ENCODE assay signal across 8 mouse cellular contexts in the genomic region with DNA sequence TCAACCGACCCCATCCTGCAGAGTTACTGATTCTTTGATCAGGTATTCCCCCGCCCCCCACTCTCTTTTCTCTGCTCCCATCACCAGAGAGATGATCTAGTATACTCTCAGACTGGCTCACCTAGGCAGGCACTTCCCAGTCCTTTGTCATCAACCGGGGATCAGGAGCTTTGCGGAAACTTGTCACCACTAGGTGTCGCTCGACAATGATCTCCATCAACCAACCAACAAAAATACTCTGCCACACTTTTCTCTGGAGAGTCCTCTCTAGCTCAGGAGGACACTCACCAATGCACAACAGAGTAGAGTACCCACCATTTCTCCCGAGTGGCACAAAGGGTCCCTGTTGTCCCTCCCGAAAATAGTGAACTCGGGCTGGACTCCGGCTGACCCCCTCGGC.
DNase-seq lines count a peak whose midpoint lies in the region; ATAC-seq and TF ChIP-seq lines count a peak whose summit lies in the region.

No protein-coding gene starts in this region.

- in situ Hi-C loops in Patski (cut with MboI; ENCODE audit: low pct_unique_long_range_greater_than_20kb), result loop anchor here (10.0 kb wide), 1 partner anchor 791 kb away; no protein-coding TSS in a partner anchor

- ATAC-seq in heart, embryonic 12.5 days (ENCODE audit: insufficient number of reproducible peaks, low FRiP score), result no peak
- ATAC-seq in Patski, result no peak
- peak; percentile 28; the same call in 1 of the 2 replicates for ATAC-seq in hindbrain, postnatal 0 days

- peak; percentile 1 to 17 for DNase-seq in heart, postnatal 10 days
- no peak for DNase-seq in Patski (ENCODE audit: low read depth, low spot score)
- peak; percentile 79 for DNase-seq in embryo, embryonic 10.5 days (ENCODE audit: low spot score)
- DNase-seq in hindbrain, postnatal 0 days (ENCODE audit: low spot score), result peak; percentile 80
- peak; percentile 62 for DNase-seq in limb, embryonic 10.5 days (ENCODE audit: low spot score)
- peak; percentile 52 for DNase-seq in right cerebral cortex, adult 18-20 months
- no peak for DNase-seq in thymus, adult 2 months

- H3K9me3 ChIP-seq in heart, embryonic 12.5 days (replicated peaks), result no peaks in the 10 kb centered on the region
- H3K9me3 ChIP-seq in hindbrain, postnatal 0 days (ENCODE audit: low read length), result no peaks in the 10 kb centered on the region
- H3K9me3 ChIP-seq in limb, embryonic 10.5 days (replicated peaks), result no peaks in the 10 kb centered on the region

- intact Hi-C loops in heart, postnatal 10 days (cut with DNase I), result no loop called here

- POLR2A ChIA-PET in Patski (lab: Charles Lee), result no interaction called here

- TF ChIP-seq POLR2A in thymus, adult 2 months (IDR thresholded peaks at IDR 0.05; ENCODE audit: control insufficient read depth, extremely low read depth, insufficient read depth, low read length, poor library complexity), result no peak

- H3K4me3 ChIP-seq in heart, embryonic 12.5 days, result no peak overlapping the region
- H3K4me3 ChIP-seq in hindbrain, postnatal 0 days (ENCODE audit: low read length), result no peak overlapping the region
- H3K4me3 ChIP-seq in limb, embryonic 10.5 days, result no peak overlapping the region
- no peak overlapping the region for H3K4me3 ChIP-seq in thymus, adult 2 months (ENCODE audit: control insufficient read depth, insufficient read depth, low read length)

- H3K27me3 ChIP-seq in heart, embryonic 12.5 days (replicated peaks), result no peaks in the 10 kb centered on the region
- no peaks in the 10 kb centered on the region for H3K27me3 ChIP-seq in Patski
- H3K27me3 ChIP-seq in hindbrain, postnatal 0 days (ENCODE audit: insufficient read depth, low read length), result no peaks in the 10 kb centered on the region
- no peaks in the 10 kb centered on the region for H3K27me3 ChIP-seq in limb, embryonic 10.5 days (ENCODE audit: low read depth, poor library complexity, severe bottlenecking)
- H3K27me3 ChIP-seq in thymus, adult 2 months (ENCODE audit: control insufficient read depth, insufficient read depth, low read length), result no peaks in the 10 kb centered on the region

- CTCF ChIA-PET in Patski (lab: Charles Lee), result interaction anchor here (1.2 to 1.4 kb wide), 2 partner anchors 8 to 9 kb away, joined by 3 to 4 read pairs; no protein-coding TSS in a partner anchor

- H3K36me3 ChIP-seq in heart, embryonic 12.5 days, result no peaks in the 10 kb centered on the region
- no peaks in the 10 kb centered on the region for H3K36me3 ChIP-seq in hindbrain, postnatal 0 days (ENCODE audit: insufficient read depth, low read length)
- no peaks in the 10 kb centered on the region for H3K36me3 ChIP-seq in limb, embryonic 10.5 days
- no peaks in the 10 kb centered on the region for H3K36me3 ChIP-seq in thymus, adult 2 months (ENCODE audit: control insufficient read depth, insufficient read depth, low read length)

- no peak overlapping the region for H3K4me2 ChIP-seq in heart, embryonic 12.5 days
- H3K4me2 ChIP-seq in hindbrain, postnatal 0 days (ENCODE audit: low read depth, low read length), result no peak overlapping the region

- no peak overlapping the region for H3K9ac ChIP-seq in heart, embryonic 12.5 days
- no peak overlapping the region for H3K9ac ChIP-seq in hindbrain, postnatal 0 days (replicated peaks; ENCODE audit: low read length)

- peak; percentile 58 for TF ChIP-seq CTCF in Patski (IDR thresholded peaks at IDR 0.05)
- TF ChIP-seq CTCF in hindbrain, postnatal 0 days (IDR thresholded peaks at IDR 0.05; ENCODE audit: low read depth), result peak; percentile 70
- no peak for TF ChIP-seq CTCF in thymus, adult 2 months (IDR thresholded peaks at IDR 0.05; ENCODE audit: borderline replicate concordance, control insufficient read depth, extremely low read depth, insufficient read depth, low read length, poor library complexity)

- H3K4me1 ChIP-seq in heart, embryonic 12.5 days (replicated peaks), result no peaks in the 10 kb centered on the region
- H3K4me1 ChIP-seq in hindbrain, postnatal 0 days (ENCODE audit: insufficient read depth, low read length), result no peaks in the 10 kb centered on the region
- H3K4me1 ChIP-seq in limb, embryonic 10.5 days, result no peaks in the 10 kb centered on the region
- H3K4me1 ChIP-seq in thymus, adult 2 months (replicated peaks; ENCODE audit: control insufficient read depth, insufficient read depth, low read length), result no peaks in the 10 kb centered on the region

- H3K27ac ChIP-seq in heart, embryonic 12.5 days (ENCODE audit: poor library complexity, severe bottlenecking), result no peak overlapping the region
- H3K27ac ChIP-seq in hindbrain, postnatal 0 days, result no peak overlapping the region
- no peak overlapping the region for H3K27ac ChIP-seq in limb, embryonic 10.5 days
- no peak overlapping the region for H3K27ac ChIP-seq in thymus, adult 2 months (ENCODE audit: control insufficient read depth, insufficient read depth, low read length)

- WGBS in heart, embryonic 12.5 days, result 36% methylated on average over 11 of the region's 11 CpGs
- WGBS in hindbrain, postnatal 0 days, result 35% methylated on average over 11 of the region's 11 CpGs
- 34% methylated on average over 11 of the region's 11 CpGs for WGBS in limb, embryonic 10.5 days
- 34% methylated on average over 11 of the region's 11 CpGs for WGBS in thymus, adult 2 months

Comparison
In these comparisons a context has a peak if more than half of its experiments do, and no peak if none do; other contexts are left out.
1. DNase-seq: peak in heart, postnatal 10 days (2 of 2), embryo, embryonic 10.5 days (single experiment), hindbrain, postnatal 0 days (single experiment), limb, embryonic 10.5 days (single experiment) and right cerebral cortex, adult 18-20 months (single experiment); none in Patski (single experiment) and thymus, adult 2 months (single experiment).